Mouse (Mus musculus) natural killer cell, adult 2 months (primary cell): ENCODE results near the gene Zfp410.

ENCODE experiments used
- DNase-seq, 2 experiments: peaks; one replicate each; pipeline ENCODE4 v3.0.0; 2022; ENCODE audit warnings: low spot score in 2 of 2

Zfp410 gene

DNA sequence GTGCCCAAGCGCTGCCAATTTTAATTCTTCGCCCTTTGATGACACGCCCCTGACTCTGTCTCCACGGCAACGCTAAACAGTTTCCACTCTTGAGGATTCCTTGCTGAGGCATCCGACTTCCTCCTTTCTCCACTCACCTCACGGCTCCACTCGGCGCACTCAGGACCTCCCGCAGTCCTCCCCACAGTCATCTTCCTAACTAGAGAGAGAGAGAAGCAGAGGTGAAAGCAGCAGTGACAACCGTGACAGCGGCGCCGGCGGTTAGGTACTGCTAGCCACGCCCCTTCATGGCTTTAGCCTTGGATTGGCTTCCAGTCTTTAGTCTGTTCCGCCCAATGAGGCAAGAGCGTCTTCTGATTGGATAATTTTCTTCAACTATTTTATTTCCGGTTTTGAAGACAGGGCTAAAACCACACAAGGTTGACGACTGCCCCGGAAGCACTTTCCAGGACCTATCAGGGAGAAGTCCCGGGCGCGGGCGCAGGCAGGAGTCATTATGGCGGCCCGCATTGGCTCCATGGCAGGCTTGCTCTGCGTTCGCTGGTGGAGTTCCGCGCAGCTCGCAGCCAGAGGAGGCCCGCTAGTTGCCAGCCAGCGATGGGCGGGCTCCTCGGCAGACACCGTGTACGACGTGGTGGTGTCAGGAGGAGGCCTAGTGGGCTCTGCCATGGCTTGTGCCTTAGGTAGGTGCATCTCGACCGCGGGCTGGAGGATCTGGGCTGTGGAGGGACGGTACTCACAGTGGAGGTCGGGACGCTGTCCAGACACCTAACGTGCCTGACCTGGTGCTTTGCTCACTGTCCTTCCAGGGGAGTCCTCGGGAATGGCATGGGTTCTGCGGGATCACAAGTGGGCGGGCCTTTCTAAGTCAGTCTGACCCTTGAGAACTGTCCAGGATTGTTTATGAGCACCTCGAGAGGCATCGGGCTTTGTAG is 45.2 kb downstream of the Zfp410 start, which contains the start of the genes Coq6 and Fam161b:
TSS of gene Coq6 (plus strand) at position 103 of the 935 bp plus-strand sequence.
TSS of gene Fam161b (minus strand) at position 279 of the 935 bp plus-strand sequence.
- peak; percentile 92 for DNase-seq

DNA sequence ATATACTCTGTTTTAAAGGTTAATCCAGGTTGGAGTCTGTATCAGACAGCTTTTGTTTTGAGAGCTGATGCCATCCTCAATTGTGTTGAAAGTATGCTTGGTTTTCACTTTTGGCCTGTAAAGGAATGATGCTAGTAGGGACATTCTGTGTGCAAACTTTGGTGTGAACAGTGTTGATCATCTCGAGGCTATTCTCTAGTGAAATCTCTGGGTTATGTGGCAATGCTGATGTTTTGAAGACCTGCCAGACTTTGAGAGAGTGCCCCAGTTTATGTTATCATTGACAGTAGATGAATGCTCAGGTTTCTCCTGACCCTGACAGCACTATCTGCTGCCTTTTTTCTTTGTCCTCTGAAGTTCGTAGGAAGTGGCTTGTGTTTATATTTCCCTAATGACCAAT is 46.2 kb downstream of the Zfp410 start:
- no peak for DNase-seq

GRCm38 (mm10) chr12:84364291-84364690 is 47.6 kb downstream of the Zfp410 start:
- no peak for DNase-seq

- DNase-seq: no peak
These were observed 48.5 kb downstream of the Zfp410 start for GRCm38 (mm10) chr12:84365137-84365536.

DNA sequence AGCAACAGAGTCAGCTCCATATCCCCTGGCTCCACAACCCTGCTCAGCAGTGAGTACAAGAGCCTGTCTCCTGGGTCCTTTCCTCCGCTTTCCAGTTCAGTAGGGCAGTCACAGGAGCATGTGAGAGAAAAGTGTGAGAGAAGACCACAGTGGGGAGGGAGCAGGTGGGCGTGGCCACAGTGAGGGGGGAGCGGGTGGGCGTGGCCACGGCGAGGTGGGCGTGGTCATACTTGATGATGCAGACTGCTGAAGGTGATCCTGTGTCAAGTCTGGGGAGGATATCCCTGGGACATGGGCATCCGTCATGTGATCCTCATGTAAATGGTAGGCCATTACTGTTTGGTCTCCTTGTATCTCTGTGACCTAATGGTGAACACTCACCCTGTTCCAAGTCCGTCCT is 50.3 kb downstream of the Zfp410 start:
- DNase-seq: no peak

- DNase-seq: no peak
These were observed 55.0 kb downstream of the Zfp410 start for GRCm38 (mm10) chr12:84371647-84372046.

GRCm38 (mm10) chr12:84373831-84374481 is 57.3 kb downstream of the Zfp410 start:
- no peak for DNase-seq

GRCm38 (mm10) chr12:84382369-84382768 is 65.7 kb downstream of the Zfp410 start:
- no peak for DNase-seq

DNA sequence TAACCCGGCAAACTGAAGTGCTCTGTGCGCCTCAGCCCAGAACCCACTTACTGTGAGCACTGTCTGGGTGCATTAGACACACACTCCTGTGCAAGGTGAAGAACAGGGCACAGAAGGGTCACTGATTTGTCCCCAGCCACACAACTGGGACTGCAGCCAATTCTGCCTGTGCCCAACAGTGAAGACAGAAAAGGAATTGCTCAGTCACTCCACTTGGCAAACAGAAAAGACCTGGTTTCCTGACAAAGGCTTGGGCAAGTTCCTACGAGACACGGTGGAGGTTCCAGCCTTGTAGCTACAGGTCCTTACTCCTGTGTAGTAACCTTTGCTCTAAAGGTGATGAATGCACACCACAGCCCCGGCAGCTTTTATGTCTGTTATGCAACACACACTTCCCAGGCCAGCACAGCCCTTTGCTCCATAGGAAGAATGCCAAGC is 68.0 kb downstream of the Zfp410 start:
- no peak for DNase-seq

DNA sequence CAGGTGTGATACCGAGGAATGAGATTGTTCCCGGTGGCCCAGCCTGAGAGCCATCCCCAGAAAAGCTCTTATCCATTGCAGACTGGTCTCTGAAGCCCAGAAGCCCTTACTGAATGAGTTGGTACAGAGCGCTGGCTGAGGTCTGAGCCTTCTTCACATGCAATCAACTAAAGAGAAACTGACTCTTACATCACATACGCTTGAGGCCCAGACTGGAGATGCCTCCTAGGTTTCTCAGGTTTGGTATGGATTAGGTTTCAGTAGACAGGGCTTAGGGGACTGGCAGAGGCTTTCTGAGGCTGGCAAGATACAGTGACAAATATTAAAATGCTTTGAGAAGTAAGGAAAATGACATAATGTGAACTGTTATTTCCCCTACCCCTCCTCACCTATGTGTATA is 68.8 kb downstream of the Zfp410 start:
- no peak for DNase-seq

GRCm38 (mm10) chr12:84388097-84388496 is 71.4 kb downstream of the Zfp410 start:
- peak in 1 of 2 experiments; percentile 28 for DNase-seq

GRCm38 (mm10) chr12:84388774-84389400 is 72.2 kb downstream of the Zfp410 start:
- peak in 1 of 2 experiments; percentile 32 for DNase-seq

DNA sequence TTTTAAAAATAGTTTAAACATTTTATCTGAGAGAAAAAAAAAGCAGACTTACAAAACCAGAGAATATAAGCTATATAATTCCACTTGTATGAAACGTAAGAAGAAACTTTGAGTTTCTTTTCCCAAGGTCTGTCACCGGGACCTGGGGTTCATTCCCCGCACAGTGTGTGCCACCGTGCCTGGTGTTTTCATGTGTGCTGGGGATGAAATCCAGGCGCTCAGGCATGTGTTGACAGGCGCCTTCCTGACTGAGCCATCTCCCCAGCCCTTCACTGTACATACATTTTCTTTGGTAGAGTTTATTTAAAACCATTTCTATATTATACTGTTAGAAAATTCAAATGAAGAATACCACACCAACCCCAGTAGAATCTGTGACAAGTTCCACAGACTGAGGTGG is 73.7 kb downstream of the Zfp410 start:
- no peak for DNase-seq

DNA sequence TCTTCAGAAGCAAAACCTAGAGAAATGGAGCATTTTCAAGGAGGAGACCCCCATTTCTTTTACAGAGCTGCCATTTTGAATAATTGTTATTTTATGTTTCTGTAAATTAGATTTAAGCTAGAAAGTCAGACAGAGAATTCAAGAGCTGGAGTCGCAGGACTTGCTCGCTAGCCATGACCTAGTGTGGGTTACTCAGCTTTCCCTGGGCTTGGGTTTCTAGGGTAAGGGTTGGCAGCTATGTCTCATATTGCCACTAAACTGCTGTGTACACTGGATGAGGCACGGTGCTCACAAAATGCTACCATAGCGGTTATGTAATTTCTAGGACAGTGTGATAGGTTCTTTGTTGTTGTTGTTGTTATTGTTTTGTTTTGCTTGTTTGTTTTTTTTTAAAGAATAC is 76.0 kb downstream of the Zfp410 start:
- DNase-seq: no peak
